Mouse (Mus musculus) regulatory T cell (primary cell): ENCODE results near the gene Fam13a.

Source experiments
- in situ Hi-C: fragments of 300-600 bp; cut with MboI, MseI; formaldehyde crosslinking; loops from one replicate; pipeline ENCODE4 v1.15.1; 2025; ENCODE audit warnings: high pct_unique_total_duplicates

Gene Fam13a

DNA sequence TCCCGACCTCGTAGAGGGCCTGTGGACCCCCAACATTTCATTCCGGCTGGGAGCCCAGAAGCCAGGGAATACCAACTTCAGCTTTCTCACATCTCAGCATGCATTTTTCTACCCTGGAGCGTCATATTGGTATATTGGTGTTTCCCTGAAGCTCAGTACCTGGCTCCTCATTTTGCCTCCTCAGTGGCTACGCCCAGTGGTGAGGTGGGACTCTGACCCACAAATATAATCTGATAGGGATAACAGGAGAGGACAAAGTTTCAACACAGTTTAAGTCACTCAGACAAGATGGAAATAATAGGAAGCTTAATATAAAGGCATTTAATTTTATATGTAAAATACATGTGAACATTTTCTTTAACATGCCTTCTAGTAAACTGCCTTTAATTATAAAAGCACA lies 19.7 kb downstream of the Fam13a start:
- in situ Hi-C loops = no loop called here

DNA sequence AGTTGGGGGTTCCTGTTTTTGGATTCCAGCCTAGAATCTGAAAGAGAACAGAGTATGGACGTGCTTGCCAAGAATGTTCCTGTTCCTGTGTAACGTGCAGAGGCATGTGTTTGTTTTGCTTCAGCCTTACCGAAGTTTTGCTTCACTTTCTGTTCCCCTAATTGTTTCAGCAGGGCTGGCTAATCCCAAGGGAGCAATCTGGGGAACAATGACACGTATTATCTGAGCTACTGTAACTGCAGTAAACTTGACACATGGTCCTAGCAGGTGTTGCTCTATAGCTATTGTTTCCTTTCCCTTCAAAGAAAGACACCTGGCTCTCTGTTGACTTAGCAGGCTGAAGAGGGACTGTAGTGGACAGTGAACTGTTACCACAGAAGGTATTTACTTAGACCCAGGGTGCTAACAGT lies 25.3 kb downstream of the Fam13a start:
- in situ Hi-C loops = no loop called here

DNA sequence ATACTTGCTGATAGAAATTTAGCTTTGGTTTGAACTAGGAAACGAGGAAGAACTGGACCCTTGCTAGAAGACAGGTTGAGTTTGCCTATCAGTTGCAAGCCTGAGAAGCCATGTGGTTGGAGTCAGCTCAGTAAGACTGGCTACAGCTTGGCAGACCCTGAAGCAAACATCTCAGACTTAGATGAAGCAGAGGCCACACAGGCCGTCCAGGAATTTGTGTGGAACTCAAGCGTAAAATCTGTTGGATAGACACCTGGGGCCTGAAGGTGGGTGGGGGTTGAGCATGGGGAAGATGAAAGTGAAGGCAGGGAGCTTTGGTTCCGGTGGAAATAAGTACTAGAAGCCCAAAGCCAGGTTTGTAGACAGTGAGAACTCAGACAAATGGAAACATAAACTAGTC lies 25.8 kb downstream of the Fam13a start:
- in situ Hi-C loops = no loop called here

DNA sequence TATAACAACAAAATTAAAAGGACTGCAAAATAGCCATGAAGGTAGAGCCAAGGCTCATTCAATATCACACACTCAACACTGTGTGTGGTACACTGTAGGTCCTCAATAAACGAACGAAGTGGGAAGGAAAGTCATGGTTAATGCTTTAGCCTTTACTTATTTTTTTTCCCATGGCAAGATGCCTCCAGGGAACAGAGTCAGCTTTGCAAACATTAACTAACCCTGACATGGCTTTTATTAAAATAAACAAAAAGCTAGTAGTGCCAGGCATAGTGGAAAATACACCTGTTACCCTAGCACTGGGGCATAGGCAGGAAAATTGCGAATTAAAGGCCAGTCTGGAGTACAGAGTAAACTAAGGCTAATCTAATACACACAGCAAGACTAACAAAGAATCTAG lies 35.2 kb downstream of the Fam13a start:
- in situ Hi-C loops = no loop called here

DNA sequence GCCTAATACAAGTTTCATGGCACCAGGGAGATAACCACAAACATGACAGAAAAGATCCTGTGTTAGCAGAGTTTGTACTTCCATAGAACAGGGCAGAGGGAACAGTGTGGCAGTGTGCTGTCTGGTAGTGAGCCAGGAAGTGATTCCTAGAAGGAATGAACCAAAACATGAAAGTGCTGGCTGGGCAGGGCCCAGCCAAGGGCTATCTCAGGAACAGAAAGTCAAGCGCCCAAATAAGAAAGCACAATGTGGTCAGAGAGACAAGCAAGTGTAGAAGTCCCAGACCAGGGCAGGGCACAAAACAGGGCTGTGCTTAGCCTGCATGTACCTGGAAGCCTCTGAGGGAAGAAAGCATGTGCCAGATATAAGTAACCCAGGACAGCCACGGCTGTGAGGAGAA lies 35.6 kb downstream of the Fam13a start:
- in situ Hi-C loops = no loop called here

DNA sequence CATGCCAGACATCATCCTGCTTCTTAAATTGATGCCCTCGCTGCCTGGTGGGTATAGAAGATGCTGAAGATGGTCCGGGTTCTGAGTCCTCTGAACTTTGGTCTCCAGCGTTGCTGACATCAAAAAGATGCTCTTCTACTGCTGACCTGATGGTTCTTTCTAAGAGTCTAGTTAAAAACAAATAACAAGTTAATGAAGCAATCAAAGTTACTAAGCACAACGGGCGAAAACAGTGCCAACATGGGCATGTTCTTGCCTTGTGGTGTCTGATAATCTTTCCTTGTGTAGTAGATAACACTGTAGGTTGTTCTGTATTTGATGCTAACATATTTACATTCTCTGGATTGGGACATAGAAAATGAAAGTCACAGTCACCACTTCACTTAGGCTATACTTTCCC lies 37.2 kb downstream of the Fam13a start:
- in situ Hi-C loops = no loop called here

- in situ Hi-C loops = no loop called here
These were observed 39.2 kb downstream of the Fam13a start for GRCm38 (mm10) chr6:58985186-58985585.

DNA sequence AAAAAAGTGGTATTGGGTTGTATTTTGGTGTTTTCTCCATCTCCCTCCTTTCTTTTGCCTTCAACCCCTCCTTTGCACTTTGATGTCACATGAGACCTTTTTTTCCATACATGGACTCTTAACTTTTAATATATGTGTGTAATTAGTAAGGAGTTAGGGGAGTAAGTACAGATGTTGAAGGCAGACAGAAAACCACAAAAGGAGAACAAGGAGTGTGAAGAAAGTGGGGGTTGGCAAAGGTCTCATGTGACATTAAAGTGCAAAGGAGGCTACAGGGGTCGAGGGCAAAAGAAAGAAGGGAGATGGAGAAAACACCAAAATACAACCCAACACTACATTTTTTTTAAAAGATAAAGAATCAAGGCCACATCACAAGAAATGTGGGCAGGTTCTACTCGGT lies 49.1 kb downstream of the Fam13a start:
- in situ Hi-C loops = no loop called here

- in situ Hi-C loops = no loop called here
These were observed 49.9 kb downstream of the Fam13a start for GRCm38 (mm10) chr6:58974428-58974827.

GRCm38 (mm10) chr6:58972873-58973272 lies 51.5 kb downstream of the Fam13a start:
- in situ Hi-C loops = no loop called here

- in situ Hi-C loops = no loop called here
These were observed 56.1 kb downstream of the Fam13a start for GRCm38 (mm10) chr6:58968272-58968671.

- in situ Hi-C loops = no loop called here
These were observed 59.1 kb downstream of the Fam13a start for GRCm38 (mm10) chr6:58965071-58965831.

DNA sequence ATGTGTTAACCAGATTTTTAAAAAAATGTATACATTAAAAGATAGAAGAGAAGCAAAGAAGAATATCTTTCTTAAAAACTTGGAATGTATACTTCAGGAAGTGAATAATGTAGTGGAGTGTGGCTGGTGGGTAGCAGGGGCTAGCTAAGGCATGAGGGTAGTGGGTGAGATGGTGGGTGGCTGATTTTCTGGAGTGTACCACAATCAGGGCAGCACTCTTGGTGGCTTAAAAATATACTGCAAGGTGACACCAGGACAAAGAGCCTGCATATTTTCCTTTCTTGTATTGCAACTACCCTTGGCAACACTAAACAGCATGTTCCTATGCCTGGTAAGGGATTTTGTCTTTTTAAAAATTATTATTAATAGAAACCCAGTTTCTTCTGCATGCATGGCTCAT lies 59.8 kb downstream of the Fam13a start:
- in situ Hi-C loops = no loop called here

- in situ Hi-C loops = no loop called here
These were observed 60.3 kb downstream of the Fam13a start for GRCm38 (mm10) chr6:58964091-58964490.

- in situ Hi-C loops = no loop called here
These were observed 61.7 kb downstream of the Fam13a start for GRCm38 (mm10) chr6:58962691-58963090.

- in situ Hi-C loops = no loop called here
These were observed 63.8 kb downstream of the Fam13a start for GRCm38 (mm10) chr6:58960523-58960922.

DNA sequence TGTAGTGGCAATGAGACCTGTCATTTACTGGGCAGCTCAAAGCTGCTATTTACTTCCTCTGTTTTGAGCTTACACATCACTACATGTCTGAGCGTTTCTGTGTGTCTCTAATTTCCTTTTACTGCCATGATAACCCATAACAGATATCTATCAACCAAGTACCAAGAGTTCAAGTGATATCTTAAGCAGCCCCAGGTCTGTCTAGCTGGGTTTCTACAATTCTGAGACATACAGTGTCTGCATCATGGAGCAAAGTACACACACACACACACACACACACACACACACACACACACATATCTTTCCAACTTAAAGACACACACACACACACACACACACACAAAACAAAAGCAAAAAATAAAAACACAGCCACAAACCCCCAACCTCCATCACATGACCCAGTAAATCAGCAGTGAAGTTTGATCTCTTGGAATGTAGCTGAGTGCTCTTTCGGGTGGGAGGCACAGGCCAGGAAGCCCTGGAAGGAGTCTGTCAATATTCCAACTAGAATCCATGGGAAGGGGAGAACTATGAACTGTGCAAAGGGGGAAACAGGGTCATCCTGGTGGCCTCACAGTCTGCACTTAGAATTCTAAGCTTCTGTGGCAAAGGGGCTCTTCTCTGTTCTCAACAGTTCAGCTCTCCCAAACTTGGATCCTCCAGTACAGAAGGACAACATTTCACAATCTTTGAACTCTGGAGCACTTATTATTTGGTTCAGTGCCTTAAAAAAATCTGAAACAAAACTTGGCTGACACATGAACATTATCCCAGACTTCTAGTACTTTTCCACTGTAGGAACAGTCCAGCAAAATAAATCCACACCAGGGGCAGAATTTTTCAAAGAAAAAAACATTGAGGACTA lies 73.0 kb downstream of the Fam13a start:
- in situ Hi-C loops = no loop called here

DNA sequence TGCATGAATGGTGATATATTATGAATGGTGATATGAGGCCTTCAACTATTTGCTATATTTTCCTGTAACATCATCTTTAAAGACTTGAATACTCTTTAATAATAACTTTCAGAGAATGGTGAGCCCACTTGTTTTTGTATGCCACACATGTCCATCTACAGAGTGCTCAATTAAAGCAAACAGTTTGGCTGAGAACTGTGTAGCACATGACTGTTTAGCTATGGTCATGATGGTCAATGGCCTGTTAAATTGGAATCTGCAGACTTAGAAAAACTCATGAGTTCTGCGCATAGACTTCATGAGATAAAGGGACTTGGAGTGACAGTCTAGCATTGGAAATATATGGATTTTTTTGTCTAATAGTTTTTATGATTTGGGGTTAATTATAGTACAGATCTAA lies 73.9 kb downstream of the Fam13a start:
- in situ Hi-C loops = no loop called here

DNA sequence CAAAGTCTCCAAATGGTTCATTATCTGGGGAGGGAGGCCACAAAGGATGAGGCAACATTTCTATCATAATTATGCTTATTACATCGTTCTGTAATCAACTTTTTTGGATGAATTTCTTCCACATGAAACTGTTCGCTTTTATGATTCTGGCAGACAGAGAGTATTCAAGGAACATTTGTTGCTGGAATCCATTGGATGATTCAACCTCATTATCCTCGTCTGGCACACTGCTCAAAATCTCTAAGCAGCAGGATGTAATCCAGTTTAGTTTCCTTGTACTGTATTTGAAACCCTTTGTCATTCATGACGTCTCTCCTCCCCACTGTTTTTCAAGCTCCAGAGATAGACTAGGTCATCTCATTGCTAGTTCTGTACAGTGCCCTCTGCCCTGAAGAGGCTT lies 77.5 kb downstream of the Fam13a start:
- in situ Hi-C loops = no loop called here

GRCm38 (mm10) chr6:58946246-58946645 lies 78.1 kb downstream of the Fam13a start:
- in situ Hi-C loops = no loop called here

- in situ Hi-C loops = no loop called here
These were observed 80.4 kb downstream of the Fam13a start for GRCm38 (mm10) chr6:58943958-58944357.

DNA sequence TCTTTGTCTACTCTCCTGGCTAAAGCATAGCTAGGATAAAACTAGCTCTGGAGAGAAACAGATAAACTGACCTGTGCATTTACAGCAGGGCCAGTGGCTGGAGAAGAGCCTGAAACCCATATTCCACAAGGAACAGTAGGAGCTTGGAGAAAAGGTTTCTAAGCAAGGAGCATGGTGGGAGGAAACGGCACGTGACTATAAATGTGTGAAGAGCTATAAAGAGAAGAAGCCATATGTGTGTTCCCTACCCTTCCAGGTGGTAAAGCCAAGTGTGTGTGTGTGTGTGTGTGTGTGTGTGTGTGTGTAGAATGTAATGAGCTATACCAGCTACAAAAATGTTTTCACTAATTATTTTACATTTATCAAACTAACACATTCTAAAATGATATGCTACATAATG lies 82.1 kb downstream of the Fam13a start:
- in situ Hi-C loops = no loop called here

GRCm38 (mm10) chr6:58937726-58938125 lies 86.6 kb downstream of the Fam13a start:
- in situ Hi-C loops = no loop called here
